Mouse (Mus musculus) small intestine, adult 10 weeks (tissue): Measurements from ENCODE around the gene Bcl2l10. TPM values are rescaled to one million over a fixed set of nuclear protein-coding genes. Genes with fewer than 3 reads are reported as not detected.

ENCODE experiments used
- polyA plus RNA-seq: library from polyadenylated mRNA; stranded (reverse); fragments of 350-450 nt; fragmentation: Illumina TruSeq; extraction: RNeasy Lipid Tissue Mini Kit (QIAGEN cat#74804); gene quantifications from one replicate; pipeline ENCODE4 v1.2.3, GENCODE M21; 2014; ENCODE audit warnings: low replicate concordance

Gene Bcl2l10
- not detected for polyA plus RNA-seq

GRCm38 (mm10) chr9:75347458-75347857, at the start of gene Bcl2l10:
Bcl2l10 (plus strand) TSS chr9:75347758.

GRCm38 (mm10) chr9:75306126-75306898, 41.2 kb upstream of the Bcl2l10 start, which contains the start of gene Gnb5:
Gnb5 (plus strand) TSS chr9:75306288.

Other genes with a start within 250 kb of the Bcl2l10 start
- 11.6 TPM for gene Myo5c, start 115.7 kb upstream of the Bcl2l10 start, polyA plus RNA-seq
- gene Gnb5, start 41.5 kb upstream of the Bcl2l10 start, polyA plus RNA-seq, result 7.9 TPM
- gene Mapk6, start 62.2 kb downstream of the Bcl2l10 start, polyA plus RNA-seq, result 111 TPM
- gene Leo1, start 93.8 kb downstream of the Bcl2l10 start, polyA plus RNA-seq, result 29.3 TPM
- gene Tmod3, start 211.9 kb downstream of the Bcl2l10 start, polyA plus RNA-seq, result 167 TPM